Mouse (Mus musculus): ENCODE data around the gene Mlh1.

Gene Mlh1

DNA sequence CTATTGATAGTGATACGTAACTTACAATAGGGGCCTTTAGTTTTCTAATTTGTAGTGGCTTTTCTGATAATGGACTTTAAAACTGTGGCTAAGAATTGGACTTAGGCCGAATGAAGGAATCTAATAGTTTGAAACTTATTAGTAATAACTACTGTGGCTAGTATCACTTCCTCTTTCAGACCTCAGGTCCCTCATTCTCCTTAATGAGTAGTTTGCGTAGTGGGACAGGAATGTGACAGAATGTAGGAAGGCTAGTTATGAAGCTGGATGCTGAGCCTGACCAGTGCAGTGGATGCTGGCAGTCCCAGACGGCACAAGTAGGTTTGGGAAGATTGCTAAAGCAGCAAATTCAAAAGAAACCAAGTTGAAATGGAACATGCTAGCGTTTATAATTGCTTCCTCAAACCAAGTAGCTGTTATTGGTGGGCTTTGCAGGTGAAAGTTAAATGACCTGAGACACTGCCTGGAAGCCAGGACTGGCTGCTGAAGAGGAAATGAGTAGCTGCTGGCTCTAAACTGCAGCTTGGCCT is 51.0 kb downstream of the Mlh1 start:
- in situ Hi-C loops (cut with MboI, MseI) = no loop called here

DNA sequence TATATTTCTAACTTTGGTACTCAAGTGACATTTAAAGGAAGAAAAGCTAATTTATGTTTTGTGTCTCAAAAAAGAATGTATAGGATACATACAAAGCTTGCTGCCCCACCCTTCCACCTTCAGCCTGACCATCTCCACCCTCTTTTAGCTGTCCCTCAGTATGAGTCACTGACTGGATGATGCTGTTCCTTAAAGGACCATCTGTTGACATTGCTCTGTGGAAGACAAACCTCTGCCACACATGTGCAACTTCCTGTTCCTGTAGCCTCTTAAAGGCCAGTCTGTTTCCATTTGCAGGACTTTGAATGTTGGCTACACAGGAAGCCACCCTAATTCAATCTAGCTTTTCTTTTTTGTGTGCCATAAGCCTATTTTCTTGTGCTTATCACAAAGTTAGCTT is 55.2 kb downstream of the Mlh1 start:
- in situ Hi-C loops (cut with MboI, MseI) = no loop called here

DNA sequence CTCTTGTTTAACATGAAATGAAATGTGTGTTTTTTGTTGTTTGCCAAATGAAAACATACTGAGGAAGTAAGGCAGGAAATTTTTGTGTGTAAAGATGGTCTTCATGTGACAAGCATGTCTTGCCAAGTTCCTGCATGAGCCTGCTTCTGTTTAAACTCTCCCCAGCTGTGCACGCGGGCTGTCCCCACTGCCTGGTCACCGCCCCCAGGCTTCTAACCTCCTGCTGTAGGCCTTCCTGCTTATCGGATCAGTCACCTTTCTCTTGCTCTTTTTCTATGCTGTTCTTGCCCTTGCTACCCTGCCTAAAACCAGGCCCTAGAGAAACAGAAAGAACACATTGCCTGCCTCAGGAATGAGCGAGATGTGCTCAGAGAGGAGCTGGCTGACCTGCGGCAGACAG is 58.1 kb downstream of the Mlh1 start:
- in situ Hi-C loops (cut with MboI, MseI) = no loop called here

DNA sequence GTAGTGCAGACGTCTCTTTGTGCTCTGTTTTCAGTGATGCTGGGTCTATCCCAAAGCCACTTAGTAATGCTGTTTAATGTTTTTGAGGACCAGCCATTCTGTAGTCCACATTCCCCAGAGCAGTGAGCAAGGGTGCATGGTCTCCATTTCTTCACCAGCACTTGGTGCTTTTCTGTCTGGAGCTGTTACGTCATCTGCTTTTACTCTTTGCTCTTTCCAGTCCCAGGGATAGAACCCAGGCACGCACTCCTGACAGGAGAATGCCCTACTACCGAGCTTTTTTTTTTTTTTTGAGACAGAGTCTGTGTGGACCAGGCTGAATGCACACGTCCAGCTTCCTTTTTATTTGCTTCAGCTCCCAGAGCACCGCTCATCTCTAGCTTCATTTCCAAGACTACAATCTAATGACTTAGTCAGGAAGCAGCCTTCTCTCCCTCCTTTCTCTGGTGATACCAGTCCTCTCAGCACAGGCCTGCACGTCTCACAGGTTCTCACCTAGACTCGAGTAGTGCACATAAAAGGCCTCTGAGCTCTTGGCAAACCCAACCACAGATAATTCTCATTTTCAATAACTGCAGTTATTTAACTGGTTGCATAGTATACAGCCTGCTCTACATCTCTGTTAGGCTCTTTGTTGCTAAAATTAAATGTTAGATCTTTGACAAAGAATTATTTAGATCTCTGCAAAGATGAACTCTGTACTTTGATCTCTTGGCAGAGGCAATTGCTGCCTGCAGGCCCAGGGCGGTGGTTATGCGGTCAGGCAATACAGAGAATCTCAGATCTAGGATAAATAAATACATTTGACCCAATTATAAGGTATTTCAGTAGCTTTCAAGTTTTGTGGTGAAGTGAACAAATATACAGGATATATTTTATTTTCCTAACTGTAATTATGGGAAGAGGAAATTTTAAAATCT is 60.2 kb downstream of the Mlh1 start:
- in situ Hi-C loops (cut with MboI, MseI) = no loop called here

DNA sequence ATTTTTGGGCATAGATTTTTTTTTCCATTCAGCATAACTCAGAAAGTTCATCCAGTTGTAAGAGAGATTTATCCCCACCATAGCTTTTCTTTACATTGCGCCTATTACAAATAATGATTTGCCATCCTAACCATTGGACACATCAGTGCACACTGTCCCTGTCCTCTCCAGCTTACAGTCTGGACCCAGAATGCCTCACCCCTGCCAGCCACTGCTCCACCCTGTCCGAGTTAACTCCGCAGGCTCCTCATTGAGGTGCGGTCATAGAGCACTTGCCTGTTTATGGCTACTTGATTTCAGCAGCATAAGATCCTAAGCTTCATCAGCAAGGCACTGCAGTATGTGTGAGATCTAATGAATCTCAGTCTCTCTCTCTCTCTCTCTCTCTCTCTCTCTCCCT is 61.2 kb downstream of the Mlh1 start:
- in situ Hi-C loops (cut with MboI, MseI) = no loop called here

DNA sequence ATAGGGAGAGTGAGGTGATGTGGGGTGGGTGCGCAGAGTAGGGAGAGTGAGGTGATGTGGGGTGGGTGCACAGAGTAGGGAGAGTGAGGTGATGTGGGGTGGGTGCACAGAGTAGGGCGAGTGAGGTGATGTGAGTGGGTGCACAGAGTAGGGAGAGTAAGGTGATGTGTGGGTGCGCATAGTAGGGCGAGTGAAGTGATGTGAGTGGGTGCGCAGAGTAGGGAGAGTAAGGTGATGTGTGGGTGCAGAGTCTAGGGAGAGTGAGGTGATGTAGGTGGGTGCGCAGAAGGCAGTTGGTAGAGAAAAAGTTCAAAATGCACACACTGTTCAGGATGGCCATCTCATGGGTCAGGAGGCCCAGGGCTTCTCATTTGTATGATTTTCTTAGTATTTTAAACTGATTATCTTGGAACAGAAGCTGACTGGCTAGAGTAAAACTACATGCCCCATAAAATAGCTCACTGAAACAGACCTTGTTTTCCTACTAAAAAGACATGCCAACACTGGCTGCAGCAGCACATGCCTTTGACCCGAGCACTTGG is 62.4 kb downstream of the Mlh1 start:
- in situ Hi-C loops (cut with MboI, MseI) = loop anchor here (10.0 kb wide), 1 partner anchor 136 kb away; no protein-coding TSS in a partner anchor

DNA sequence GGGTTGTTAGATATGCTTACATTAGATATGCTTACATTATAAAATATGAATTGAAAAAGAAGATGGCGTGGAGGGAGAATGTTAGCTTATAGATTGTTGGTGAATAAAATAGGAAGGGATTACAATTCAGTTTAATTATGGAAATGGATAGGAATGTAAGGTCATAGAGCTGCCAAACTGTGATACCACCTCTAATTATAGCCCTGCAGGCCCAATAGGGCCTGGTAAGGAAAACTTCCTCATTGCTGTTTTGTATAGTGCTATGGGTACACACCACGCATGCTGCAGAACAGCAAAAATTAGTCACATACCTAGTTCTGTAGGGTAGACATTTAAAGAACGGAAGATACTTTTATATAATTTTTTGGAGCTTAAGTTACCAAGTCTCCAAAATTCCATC is 63.4 kb downstream of the Mlh1 start:
- in situ Hi-C loops (cut with MboI, MseI) = loop anchor here (10.0 kb wide), 1 partner anchor 137 kb away; no protein-coding TSS in a partner anchor

DNA sequence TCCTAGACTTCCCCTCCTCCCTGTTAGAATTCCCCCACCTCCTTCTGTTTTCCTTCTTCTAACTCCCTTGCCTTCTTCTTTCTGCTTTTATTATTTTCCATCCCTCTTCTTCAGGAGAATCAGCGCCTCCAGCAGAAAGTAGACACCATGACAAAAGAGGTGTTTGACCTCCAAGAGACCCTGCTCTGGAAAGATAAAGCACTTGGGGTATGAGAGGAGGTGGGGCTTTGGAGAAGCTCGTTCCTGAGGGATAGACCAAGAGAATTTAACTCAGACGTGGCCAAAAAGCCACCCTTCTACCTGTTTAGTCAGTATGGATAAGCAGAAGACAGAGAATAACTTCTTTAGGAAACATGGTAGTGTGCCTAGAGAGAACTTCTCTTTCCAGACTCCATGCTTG is 63.9 kb downstream of the Mlh1 start:
- in situ Hi-C loops (cut with MboI, MseI) = loop anchor here (10.0 kb wide), 1 partner anchor 137 kb away; no protein-coding TSS in a partner anchor

DNA sequence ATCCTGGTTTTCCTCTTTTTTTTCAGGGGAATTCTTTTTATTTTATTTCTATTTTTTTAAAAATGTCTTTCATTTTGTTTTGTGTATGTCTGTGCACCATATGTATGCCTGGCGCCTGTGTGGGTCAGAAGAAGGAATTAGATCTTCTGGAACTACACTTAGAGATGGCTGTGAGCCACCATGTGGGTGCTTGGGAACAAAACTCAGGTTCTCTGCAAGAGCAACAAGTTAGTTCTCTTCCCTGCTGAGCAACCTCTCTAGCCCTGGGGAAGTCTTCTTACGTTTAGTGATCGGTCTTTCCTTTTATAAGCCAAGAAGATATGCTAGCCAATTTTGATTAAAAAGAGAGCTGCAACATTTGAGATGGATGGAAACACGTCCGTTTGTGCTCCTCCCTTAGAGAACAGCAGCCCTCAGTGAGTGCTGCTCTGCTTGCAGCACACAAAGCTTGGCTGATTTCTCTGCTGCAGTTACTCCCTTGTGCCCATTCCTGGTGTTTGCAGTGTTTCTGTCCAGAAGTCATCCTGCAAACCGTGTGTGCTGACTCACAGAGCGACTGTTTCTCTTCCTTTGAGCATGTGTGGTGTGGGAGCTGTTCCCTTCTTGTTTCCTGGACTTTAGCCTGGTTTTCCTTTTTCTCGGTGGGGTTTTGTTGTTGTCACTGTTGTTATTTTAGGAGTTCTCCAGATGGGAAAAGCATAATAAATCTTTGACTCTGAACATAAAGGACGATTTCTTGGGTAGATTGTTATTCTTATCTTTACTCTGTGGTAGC is 66.8 kb downstream of the Mlh1 start:
- in situ Hi-C loops (cut with MboI, MseI) = loop anchor here (10.0 kb wide), 1 partner anchor 140 kb away; no protein-coding TSS in a partner anchor

DNA sequence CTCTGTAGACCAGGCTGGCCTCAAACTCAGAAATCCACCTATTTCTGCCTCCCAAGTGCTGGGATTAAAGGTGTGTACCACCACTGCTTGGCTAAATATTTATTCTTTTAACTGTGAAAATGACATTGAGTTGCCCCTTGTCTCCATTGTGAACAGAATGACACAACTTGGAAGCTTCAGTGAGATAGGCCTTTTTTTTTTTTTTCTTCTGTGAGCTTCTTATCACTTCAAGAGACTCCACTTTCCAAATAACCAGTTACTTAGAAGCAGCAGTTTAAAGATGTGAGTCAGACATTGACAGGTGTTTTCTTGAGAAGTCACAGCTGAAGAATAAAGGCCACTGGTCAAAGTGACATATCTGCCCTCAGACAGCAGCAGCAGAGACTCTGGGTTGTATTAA is 71.4 kb downstream of the Mlh1 start:
- in situ Hi-C loops (cut with MboI, MseI) = loop anchor here (10.0 kb wide), 1 partner anchor 145 kb away; no protein-coding TSS in a partner anchor

DNA sequence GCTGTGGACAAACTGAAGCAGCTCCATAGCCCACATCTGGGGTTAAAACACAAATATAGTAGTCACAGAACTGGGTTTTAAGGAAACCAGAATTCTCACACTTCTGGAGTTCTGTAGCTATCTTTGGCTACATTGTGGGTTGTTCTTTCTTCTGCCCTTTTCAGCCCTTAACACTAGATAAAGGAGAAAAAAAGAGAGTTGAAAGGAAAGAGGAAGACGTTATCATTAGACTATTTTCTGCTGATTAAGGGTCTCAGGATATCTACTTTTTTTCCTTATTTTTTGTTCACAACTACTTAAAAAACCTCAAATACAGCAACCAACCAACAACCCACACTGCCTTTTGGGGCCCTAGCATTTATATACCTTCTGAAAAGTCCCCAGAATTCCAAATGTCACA is 73.3 kb downstream of the Mlh1 start:
- in situ Hi-C loops (cut with MboI, MseI) = no loop called here

DNA sequence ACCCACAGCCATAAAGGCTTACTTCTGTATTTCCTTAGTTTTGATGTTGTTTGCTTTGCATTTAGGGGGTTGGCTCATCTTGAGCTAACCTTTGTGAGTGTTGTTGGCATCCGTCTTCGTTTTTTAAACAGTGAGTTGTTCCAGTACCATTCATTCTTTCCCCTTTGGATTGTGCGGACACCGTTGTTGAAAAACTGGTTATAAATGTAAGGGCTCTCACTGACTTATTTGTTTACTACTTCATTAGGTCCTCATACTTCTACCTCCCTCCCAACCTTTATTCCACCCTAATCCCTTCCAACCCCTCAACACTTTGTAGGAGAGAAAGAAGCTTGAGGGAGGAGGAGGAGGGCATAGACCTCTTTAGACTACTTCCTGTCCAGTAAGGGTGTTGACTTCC is 73.9 kb downstream of the Mlh1 start:
- in situ Hi-C loops (cut with MboI, MseI) = no loop called here

DNA sequence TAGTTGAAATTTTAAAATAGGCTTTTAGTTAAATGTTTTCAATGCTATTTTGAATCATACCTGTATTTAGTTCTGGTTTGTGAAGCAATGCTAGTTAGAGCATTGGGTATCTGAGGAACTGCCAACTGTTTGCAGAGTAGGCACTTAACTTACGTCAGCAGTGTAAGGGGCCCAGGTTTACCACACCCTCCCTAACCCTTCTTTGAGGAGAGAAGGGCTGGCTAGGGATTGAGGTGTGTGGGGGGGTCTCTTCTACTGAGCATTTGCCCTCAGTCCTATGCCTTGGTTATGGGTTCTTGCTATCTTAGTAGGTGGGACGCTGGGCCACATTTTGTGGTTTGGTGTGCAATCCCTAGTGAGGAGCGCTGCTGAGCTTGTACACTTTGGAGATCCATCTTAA is 74.5 kb downstream of the Mlh1 start:
- in situ Hi-C loops (cut with MboI, MseI) = no loop called here

DNA sequence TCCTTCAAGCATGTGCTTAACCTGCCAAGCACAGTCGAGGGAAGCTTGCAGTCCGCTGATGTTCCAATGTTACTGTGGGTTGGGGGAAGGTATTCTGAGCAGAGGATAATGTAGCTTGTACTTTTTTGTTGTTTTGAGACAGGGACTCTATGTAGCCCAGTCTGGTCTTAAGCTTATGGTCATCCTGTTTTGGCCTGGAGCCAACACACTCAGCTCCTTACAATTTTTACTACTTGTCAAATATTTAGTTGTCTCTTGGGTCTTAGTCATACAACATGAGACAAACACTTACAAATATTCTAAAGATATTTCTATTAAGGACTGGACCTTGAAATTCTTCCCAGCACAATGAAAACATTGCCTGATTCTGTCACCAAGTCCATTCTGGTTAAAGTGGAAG is 78.4 kb downstream of the Mlh1 start:
- in situ Hi-C loops (cut with MboI, MseI) = no loop called here

DNA sequence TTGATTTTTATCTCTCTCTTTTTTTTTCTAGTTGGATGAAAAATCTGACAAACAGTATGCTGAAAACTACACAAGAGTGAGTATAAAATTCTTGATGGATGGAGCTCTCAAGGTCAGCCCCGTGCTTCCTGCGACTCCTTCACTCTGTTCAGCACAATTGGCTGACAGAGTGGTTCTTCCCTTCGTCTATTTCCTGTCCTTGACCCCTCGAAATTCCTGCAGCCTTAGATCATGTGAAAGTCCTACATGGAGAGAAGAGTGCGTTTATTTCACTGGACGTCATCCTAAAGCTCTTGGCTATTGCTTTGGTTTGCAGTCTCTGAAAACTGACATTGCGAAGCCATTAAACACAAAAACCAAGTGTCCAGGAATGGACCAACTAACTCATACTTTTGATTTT is 82.9 kb downstream of the Mlh1 start:
- in situ Hi-C loops (cut with MboI, MseI) = no loop called here

DNA sequence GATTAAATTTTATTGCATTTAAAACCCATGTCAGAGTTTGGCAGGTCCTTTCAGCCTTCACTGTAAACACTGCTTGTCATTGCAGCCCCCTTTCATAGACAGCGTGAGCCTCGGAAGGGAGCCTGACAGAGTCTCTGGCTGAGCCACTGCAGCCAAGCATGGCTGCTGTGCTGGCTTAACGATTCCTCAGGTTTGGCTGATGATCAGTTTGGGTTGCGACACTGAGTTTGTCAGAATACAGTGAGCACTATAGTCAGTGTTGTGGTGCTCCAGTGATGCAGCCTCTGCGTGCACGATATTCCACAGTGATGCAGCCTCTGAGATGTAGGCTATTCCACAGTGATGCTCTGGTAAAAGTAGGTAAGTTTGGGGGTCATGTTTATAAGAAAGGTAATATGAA is 84.7 kb downstream of the Mlh1 start:
- in situ Hi-C loops (cut with MboI, MseI) = no loop called here

DNA sequence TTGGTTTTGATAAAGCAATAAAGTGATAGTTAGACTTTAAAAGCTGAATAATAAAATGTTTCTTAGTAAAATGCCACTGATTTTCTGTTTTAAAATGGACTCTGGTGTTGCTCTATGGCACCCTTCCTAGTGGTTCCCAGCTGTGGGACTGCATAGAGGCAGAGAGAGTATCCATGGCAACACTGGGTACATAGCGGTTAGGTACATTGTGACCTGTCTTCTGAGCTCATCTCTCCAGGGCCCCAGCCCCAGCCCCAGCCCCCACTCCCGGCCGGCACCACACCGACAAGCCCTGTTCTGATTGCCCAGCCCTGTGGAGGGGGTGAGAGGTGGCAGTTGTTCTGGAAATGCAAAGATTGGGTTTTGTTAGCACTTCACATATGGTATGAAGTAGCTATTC is 86.7 kb downstream of the Mlh1 start:
- in situ Hi-C loops (cut with MboI, MseI) = no loop called here

DNA sequence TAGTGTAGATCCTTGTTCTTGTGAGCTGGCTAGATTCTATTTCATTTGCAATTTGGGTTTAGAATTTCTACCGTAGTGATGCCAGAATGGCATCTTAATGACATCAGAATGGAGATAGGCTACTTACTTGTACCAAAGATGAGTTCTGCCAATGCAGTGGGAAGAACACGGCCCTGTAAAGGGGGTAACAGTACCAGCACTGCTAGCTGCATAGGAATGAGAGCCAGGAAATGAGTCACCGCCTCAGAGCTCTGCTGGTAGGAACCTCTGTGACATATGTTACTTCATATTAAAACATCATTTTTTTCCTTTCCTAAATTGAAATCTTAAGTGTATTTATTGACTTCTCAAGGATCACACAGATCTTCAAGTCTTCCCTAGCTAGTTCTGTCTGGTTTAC is 89.4 kb downstream of the Mlh1 start:
- in situ Hi-C loops (cut with MboI, MseI) = no loop called here

DNA sequence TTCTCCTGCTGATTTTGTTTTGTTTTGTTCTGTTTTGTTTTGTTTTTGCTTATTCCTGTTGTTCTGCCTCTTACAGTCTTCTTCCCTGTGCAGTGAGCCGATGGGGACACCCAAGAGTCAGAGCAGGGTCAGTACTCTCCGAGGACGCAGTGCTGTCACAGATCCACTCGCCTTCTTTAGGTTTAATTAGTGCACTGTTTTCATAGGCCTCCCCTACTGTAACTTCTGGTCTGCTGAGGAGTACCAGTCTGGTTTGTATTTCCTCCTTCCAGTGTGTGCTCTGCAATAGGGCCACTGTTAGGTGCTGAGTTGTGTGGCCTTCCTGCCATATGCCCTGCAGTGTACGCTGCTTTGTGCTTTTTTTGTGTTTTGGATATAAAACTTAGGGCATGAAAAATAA is 92.6 kb downstream of the Mlh1 start:
- in situ Hi-C loops (cut with MboI, MseI) = no loop called here

Measured in T-helper 1 cell (primary cell).